Mouse (Mus musculus) heart, embryonic 11.5 days (tissue): ENCODE measurements at regions not wholly inside any gene's neighbourhood (a gene's known extent, or its start where the extent isn't known, plus 50 kb on each side); places are given as distances from the start of the nearest gene placed in this dataset.
A peak's percentile ranks its signal among the peaks of the same experiment; 100 is the strongest.

Experiments used
- ATAC-seq: fragments of 200-750 bp; cut with Nextera tagmentation; replicated peaks from 2 replicates; pipeline ENCODE4 v1.8.0; 2017; ENCODE audit warnings: moderate library complexity; ENCODE audit not compliant: insufficient number of reproducible peaks, low FRiP score, low TSS enrichment
- H3K27ac ChIP-seq: fragments of 300-500 bp; sonication (generic); 2 replicates; pipeline ENCODE4 v1.5.1; 2014; ENCODE audit warnings: mild to moderate bottlenecking, low read depth, low read length
- H3K27me3 ChIP-seq: fragments of 300-500 bp; sonication (generic); 2 replicates; pipeline ENCODE4 v1.6.1; 2014; ENCODE audit warnings: mild to moderate bottlenecking, low read length, mixed read lengths; ENCODE audit not compliant: control insufficient read depth, insufficient read depth
- H3K36me3 ChIP-seq: fragments of 300-500 bp; sonication (generic); 2 replicates; pipeline ENCODE4 v1.6.1; 2014; ENCODE audit warnings: mild to moderate bottlenecking, low read length, moderate library complexity, mixed read lengths; ENCODE audit not compliant: control insufficient read depth, insufficient read depth
- H3K4me1 ChIP-seq: fragments of 300-500 bp; sonication (generic); 2 replicates; pipeline ENCODE4 v1.6.1; 2014; ENCODE audit warnings: low read length; ENCODE audit not compliant: control insufficient read depth, insufficient read depth
- H3K4me2 ChIP-seq: fragments of 300-500 bp; sonication (generic); 2 replicates; pipeline ENCODE4 v1.6.1; 2014; ENCODE audit warnings: mild to moderate bottlenecking, moderate library complexity
- H3K4me3 ChIP-seq: fragments of 300-500 bp; sonication (generic); 2 replicates; pipeline ENCODE4 v1.5.1; 2014; ENCODE audit warnings: low read depth, low read length
- H3K9ac ChIP-seq: fragments of 300-500 bp; sonication (generic); 2 replicates; pipeline ENCODE4 v1.6.1; 2014; ENCODE audit warnings: mild to moderate bottlenecking, low read depth, low read length, moderate library complexity
- H3K9me3 ChIP-seq: fragments of 300-500 bp; sonication (generic); replicated peaks from 2 replicates; pipeline ENCODE4 v1.6.1; 2016; ENCODE audit warnings: low read length; ENCODE audit not compliant: control insufficient read depth
- WGBS: fragments of 180-500 bp; shearing (Covaris S2); extraction: QIAGEN DNeasy Blood & Tissue Kit; methylation state at CpG from one replicate; pipeline ENCODE4 v1.1.7; 2014; ENCODE audit not compliant: insufficient replicate concordance; 5-methylcytosine and 5-hydroxymethylcytosine counted together

DNA sequence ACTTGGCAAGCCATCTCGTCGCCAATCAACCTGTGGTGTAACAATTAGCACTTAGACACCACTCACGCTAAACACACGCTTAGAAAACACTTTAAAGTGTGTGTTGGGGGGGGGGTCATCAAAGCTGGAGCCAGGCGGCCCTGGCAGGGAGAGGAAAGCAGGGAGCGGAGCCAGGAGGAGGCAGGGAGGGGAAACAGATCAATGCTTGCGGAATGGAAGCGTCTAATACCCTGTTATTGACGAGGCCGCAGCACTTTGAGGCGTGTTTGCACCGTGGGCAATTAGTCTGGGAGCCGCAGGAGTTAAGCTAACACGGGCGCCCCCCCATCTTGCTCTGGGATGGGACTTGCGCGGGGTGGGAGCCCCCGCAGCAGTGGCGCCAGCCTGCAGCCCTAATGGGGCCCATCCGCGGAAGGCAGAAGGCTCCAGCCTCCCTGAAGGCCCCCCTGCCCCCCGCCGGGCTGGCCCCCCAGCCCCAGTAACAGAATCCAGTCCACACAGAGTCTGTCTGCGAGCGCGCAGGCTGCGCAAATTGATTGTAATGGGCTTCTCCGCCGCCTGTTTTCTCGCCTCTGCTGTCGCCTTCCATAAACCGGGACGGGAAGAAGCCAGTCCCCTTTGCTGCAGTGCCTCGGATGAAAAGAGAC, 445.5 kb downstream of the Med13l start:
- no peaks in the 10 kb centered on the region for H3K9me3 ChIP-seq
- WGBS: under 1% methylated on average over 34 of the region's 34 CpGs
- peak overlapping the region; percentile 81 for H3K4me2 ChIP-seq
- ATAC-seq: no peak
- H3K27me3 ChIP-seq: peaks cover 23% of the 10 kb centered on the region
- H3K4me1 ChIP-seq: peaks cover 8% of the 10 kb centered on the region; the same call in 1 of the 2 replicates
- peak overlapping the region; percentile 72 for H3K9ac ChIP-seq
- H3K36me3 ChIP-seq: no peaks in the 10 kb centered on the region
- no peak overlapping the region for H3K27ac ChIP-seq
- peak overlapping the region; percentile 42 for H3K4me3 ChIP-seq

DNA sequence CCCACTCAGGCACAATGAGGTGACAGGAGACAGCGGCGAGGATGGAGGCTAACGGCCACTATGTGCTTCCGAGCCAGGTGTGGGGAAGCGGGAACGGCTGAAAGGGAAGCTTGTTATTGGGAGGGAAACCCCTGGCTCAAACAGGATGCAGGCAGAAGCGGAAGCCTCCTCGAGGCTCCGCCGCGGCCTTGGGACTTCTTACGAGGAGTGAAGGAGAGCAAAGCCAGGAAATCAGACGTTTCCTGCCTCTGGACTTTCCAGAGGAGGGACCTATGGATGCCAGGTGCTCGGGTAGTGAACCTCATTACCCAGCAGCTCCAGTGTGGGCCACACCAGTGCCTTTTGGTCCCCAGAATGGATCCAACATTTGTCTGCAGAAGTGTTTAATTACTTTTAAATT, 449.6 kb downstream of the Med13l start:
- Histone ChIP-seq H3K27me3 (peaks cover 16% of the 10 kb centered on the region), H3K36me3 (no peaks in the 10 kb centered on the region)
- WGBS: 57% methylated on average over 14 of the region's 14 CpGs

DNA sequence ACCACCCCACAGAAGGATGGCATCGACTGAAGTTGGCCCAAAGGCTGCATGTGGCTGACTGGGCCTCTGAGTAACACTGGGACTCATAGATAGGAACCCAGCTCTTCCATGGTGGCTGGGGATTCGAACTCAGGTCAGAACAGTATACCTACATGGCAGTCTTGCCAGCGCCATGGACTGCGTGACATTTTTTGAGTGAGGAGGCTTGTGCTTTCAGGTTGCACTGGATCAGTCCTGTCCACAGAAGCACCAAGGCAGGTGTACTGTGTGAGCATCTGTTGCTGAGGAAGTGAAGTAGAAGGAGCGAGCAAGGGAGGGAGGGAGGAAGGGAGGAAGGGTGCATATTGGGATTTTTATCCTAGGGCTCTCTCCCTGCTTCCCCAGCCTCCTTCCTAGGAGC, 454.7 kb downstream of the Med13l start:
- Histone ChIP-seq H3K9me3 (0 out of 2 replicates have a peak, but pooled peaks cover 2% of the 10 kb centered on the region), H3K4me3 (no peak overlapping the region), H3K9ac (no peak overlapping the region), H3K4me1 (no peaks in the 10 kb centered on the region), H3K36me3 (no peaks in the 10 kb centered on the region), H3K4me2 (no peak overlapping the region), H3K27me3 (peaks cover 3% of the 10 kb centered on the region; the same call in 1 of the 2 replicates), H3K27ac (no peak overlapping the region)
- 73% methylated on average over 5 of the region's 5 CpGs for WGBS
- no peak for ATAC-seq

More for the DNA sequence above, 449.6 kb downstream of the Med13l start:
- H3K9me3 ChIP-seq: 0 out of 2 replicates have a peak, but pooled peaks cover 2% of the 10 kb centered on the region
- no peak overlapping the region for H3K4me2 ChIP-seq
- H3K9ac ChIP-seq: no peak overlapping the region
- H3K4me1 ChIP-seq: peaks cover 8% of the 10 kb centered on the region; the same call in 1 of the 2 replicates
- H3K27ac ChIP-seq: no peak overlapping the region
- ATAC-seq: no peak
- H3K4me3 ChIP-seq: no peak overlapping the region

GRCm38 (mm10) chr5:119015606-119016255, 455.3 kb downstream of the Med13l start:
- Histone ChIP-seq H3K27me3 (peaks cover 3% of the 10 kb centered on the region; the same call in 1 of the 2 replicates), H3K4me1 (no peaks in the 10 kb centered on the region), H3K4me2 (no peak overlapping the region), H3K36me3 (no peaks in the 10 kb centered on the region), H3K27ac (no peak overlapping the region), H3K4me3 (no peak overlapping the region), H3K9me3 (0 out of 2 replicates have a peak, but pooled peaks cover 2% of the 10 kb centered on the region), H3K9ac (no peak overlapping the region)
- 24% methylated on average over 15 of the region's 15 CpGs for WGBS
- no peak for ATAC-seq

DNA sequence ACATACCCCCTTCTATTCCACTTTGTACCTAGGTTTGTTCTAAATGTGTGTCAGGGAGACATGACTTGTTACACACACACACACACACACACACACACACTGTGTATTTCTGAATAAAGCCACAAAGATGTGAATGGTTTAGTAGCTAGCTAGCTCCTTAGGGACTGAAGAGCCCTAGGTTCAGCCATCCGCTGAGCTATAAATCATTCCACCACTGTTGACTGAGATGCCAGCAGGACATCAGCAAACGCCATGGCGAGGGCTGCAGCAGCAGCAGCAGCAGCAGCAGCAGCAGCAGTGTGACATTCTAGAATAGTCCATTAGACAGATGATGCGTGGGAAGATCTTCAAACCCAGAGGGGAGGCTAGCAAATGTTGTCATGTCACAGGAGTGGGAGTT, 455.9 kb downstream of the Med13l start:
- no peak overlapping the region for H3K27ac ChIP-seq
- no peaks in the 10 kb centered on the region for H3K4me1 ChIP-seq
- H3K36me3 ChIP-seq: no peaks in the 10 kb centered on the region
- H3K4me3 ChIP-seq: no peak overlapping the region
- no peak for ATAC-seq
- 0 out of 2 replicates have a peak, but pooled peaks cover 2% of the 10 kb centered on the region for H3K9me3 ChIP-seq
- H3K27me3 ChIP-seq: peaks cover 3% of the 10 kb centered on the region; the same call in 1 of the 2 replicates
- no peak overlapping the region for H3K9ac ChIP-seq
- WGBS: 39% methylated on average over 4 of the region's 4 CpGs
- H3K4me2 ChIP-seq: no peak overlapping the region

GRCm38 (mm10) chr5:119023947-119024346, 463.5 kb downstream of the Med13l start:
- Histone ChIP-seq H3K27me3 (no peaks in the 10 kb centered on the region), H3K27ac (no peak overlapping the region), H3K4me1 (no peaks in the 10 kb centered on the region), H3K4me2 (no peak overlapping the region), H3K36me3 (no peaks in the 10 kb centered on the region), H3K9me3 (no peaks in the 10 kb centered on the region), H3K4me3 (no peak overlapping the region), H3K9ac (no peak overlapping the region)
- ATAC-seq: no peak
- WGBS: 59% methylated on average over 8 of the region's 8 CpGs

GRCm38 (mm10) chr5:119032051-119032450, 471.6 kb downstream of the Med13l start:
- no peaks in the 10 kb centered on the region for H3K4me1 ChIP-seq
- H3K4me3 ChIP-seq: no peak overlapping the region
- ATAC-seq: no peak
- no peak overlapping the region for H3K4me2 ChIP-seq
- no peaks in the 10 kb centered on the region; the same call in 1 of the 2 replicates for H3K27me3 ChIP-seq
- no peaks in the 10 kb centered on the region for H3K36me3 ChIP-seq
- no peak overlapping the region for H3K27ac ChIP-seq
- 79% methylated on average over 5 of the region's 5 CpGs for WGBS
- H3K9ac ChIP-seq: no peak overlapping the region
- no peaks in the 10 kb centered on the region for H3K9me3 ChIP-seq

DNA sequence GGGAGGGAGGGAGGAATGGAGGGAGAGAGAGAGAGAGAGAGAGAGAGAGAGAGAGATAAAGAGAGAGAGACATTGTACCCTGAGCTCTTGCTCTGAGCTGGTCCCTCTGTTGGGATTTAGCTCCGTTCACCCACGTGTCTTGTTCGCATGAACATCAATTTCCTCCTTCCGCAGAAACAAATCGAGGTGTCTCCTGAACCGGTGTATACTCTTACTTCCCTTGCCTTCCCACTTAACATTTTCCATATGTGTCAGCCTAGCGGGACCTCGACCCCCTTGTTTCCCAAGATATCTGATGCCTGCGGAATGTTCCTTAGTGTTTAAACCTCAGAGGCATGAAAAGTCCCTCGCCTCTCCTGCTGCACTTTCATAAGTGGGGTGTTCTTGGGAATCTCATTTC, 484.1 kb downstream of the Med13l start:
- Histone ChIP-seq H3K9ac (no peak overlapping the region), H3K4me1 (no peaks in the 10 kb centered on the region; the same call in 1 of the 2 replicates), H3K9me3 (no peaks in the 10 kb centered on the region), H3K36me3 (no peaks in the 10 kb centered on the region), H3K4me2 (no peak overlapping the region), H3K27ac (no peak overlapping the region), H3K4me3 (no peak overlapping the region), H3K27me3 (no peaks in the 10 kb centered on the region)
- 70% methylated on average over 10 of the region's 10 CpGs for WGBS
- ATAC-seq: no peak
